Mouse (Mus musculus) heart, embryonic 16.5 days (tissue): Measurements from ENCODE around the gene Plpp3. TPM values are rescaled to one million over a fixed set of nuclear protein-coding genes. Genes with fewer than 3 reads are reported as not detected.

Source experiments
- ATAC-seq: fragments of 200-750 bp; cut with Nextera tagmentation; replicated peaks from 2 replicates; pipeline ENCODE4 v1.8.0; 2017; ENCODE audit warnings: moderate number of reproducible peaks; ENCODE audit not compliant: insufficient read depth, low FRiP score; ENCODE audit errors: extremely low read depth
- H3K27ac ChIP-seq: fragments of 300-500 bp; sonication (generic); 2 replicates; pipeline ENCODE4 v1.5.1; 2014; ENCODE audit warnings: mild to moderate bottlenecking, low read length, control low read depth, moderate library complexity
- H3K27me3 ChIP-seq: fragments of 300-500 bp; sonication (generic); 2 replicates; pipeline ENCODE4 v1.6.1; 2014; ENCODE audit warnings: low read length, mixed read lengths; ENCODE audit not compliant: control insufficient read depth, insufficient read depth
- H3K36me3 ChIP-seq: fragments of 300-500 bp; sonication (generic); 2 replicates; pipeline ENCODE4 v1.6.1; 2014; ENCODE audit not compliant: control insufficient read depth, insufficient read depth
- H3K4me1 ChIP-seq: fragments of 300-500 bp; sonication (generic); 2 replicates; pipeline ENCODE4 v1.6.1; 2014; ENCODE audit warnings: low read length, mixed read lengths; ENCODE audit not compliant: control insufficient read depth, insufficient read depth
- H3K4me2 ChIP-seq: fragments of 300-500 bp; sonication (generic); 2 replicates; pipeline ENCODE4 v1.6.1; 2014; ENCODE audit warnings: low read depth, mild to moderate bottlenecking, control low read depth, low read length
- H3K4me3 ChIP-seq: fragments of 300-500 bp; sonication (generic); 2 replicates; pipeline ENCODE4 v1.5.1; 2014; ENCODE audit warnings: mild to moderate bottlenecking, control low read depth, low read length
- H3K9ac ChIP-seq: fragments of 300-500 bp; sonication (generic); 2 replicates; pipeline ENCODE4 v1.6.1; 2014; ENCODE audit warnings: low read length, control low read depth
- H3K9me3 ChIP-seq: fragments of 300-500 bp; sonication (generic); replicated peaks from 2 replicates; pipeline ENCODE4 v1.6.1; 2016; ENCODE audit warnings: low read length; ENCODE audit not compliant: control insufficient read depth
- WGBS: fragments of 180-500 bp; shearing (Covaris S2); extraction: QIAGEN DNeasy Blood & Tissue Kit; methylation state at CpG from one replicate; pipeline ENCODE4 v1.1.7; 2014; 5-methylcytosine and 5-hydroxymethylcytosine counted together
- polyA plus RNA-seq: library from polyadenylated mRNA; unstranded; fragments of >200 nt; fragmentation: Nextera tagmentation; extraction: Ambion mirVana; gene quantifications from 2 replicates; pipeline ENCODE4 v1.2.1, GENCODE M21; 2015

The Plpp3 gene
- 37.0 and 40.8 TPM in 2 replicates for polyA plus RNA-seq

GRCm38 (mm10) chr4:105157276-105158168 is at the start of gene Plpp3:
Gene Plpp3, plus strand, starts transcription at chr4:105157347.
- H3K27me3 ChIP-seq = no peaks in the 10 kb centered on the region
- WGBS = under 1% methylated on average over 71 of the region's 77 CpGs
- H3K9ac ChIP-seq = peak within 1 kb of the TSS; percentile 89
- H3K4me2 ChIP-seq = peak within 1 kb of the TSS; percentile 83
- peak within 1 kb of the TSS; percentile 89 for H3K27ac ChIP-seq
- peak; percentile 87 for ATAC-seq
- peak within 1 kb of the TSS; percentile 81 for H3K4me3 ChIP-seq
- peaks cover 11% of the 10 kb centered on the region; the same call in 1 of the 2 replicates for H3K4me1 ChIP-seq
- H3K36me3 ChIP-seq = peaks cover 10% of the 10 kb centered on the region
- no peaks in the 10 kb centered on the region for H3K9me3 ChIP-seq

GRCm38 (mm10) chr4:105107943-105108640 is 49.1 kb upstream of the Plpp3 start:
- ATAC-seq = no peak
- 40% methylated on average over 12 of the region's 12 CpGs for WGBS
- Histone ChIP-seq H3K9ac (peak overlapping the region; percentile 97), H3K36me3 (no peaks in the 10 kb centered on the region), H3K4me2 (peak overlapping the region; percentile 94), H3K4me3 (peak overlapping the region; percentile 85), H3K27me3 (no peaks in the 10 kb centered on the region), H3K27ac (peak overlapping the region; percentile 98), H3K9me3 (no peaks in the 10 kb centered on the region), H3K4me1 (peaks cover 13% of the 10 kb centered on the region; the same call in 1 of the 2 replicates)

GRCm38 (mm10) chr4:105108641-105109198 is 48.4 kb upstream of the Plpp3 start:
- H3K9me3 ChIP-seq = no peaks in the 10 kb centered on the region
- H3K9ac ChIP-seq = peak overlapping the region; percentile 97
- ATAC-seq = peak; percentile 8; the same call in 1 of the 2 replicates
- H3K4me2 ChIP-seq = peak overlapping the region; percentile 94
- H3K27me3 ChIP-seq = no peaks in the 10 kb centered on the region
- no peaks in the 10 kb centered on the region for H3K36me3 ChIP-seq
- peak overlapping the region; percentile 85 for H3K4me3 ChIP-seq
- peaks cover 13% of the 10 kb centered on the region; the same call in 1 of the 2 replicates for H3K4me1 ChIP-seq
- H3K27ac ChIP-seq = peak overlapping the region; percentile 98
- WGBS = 18% methylated on average over 5 of the region's 5 CpGs

GRCm38 (mm10) chr4:105109199-105109989 is 47.8 kb upstream of the Plpp3 start, which contains the start of gene Prkaa2:
Gene Prkaa2, minus strand, starts transcription at chr4:105109890.
- H3K4me2 ChIP-seq = peak within 1 kb of the TSS; percentile 94
- peak within 1 kb of the TSS; percentile 85 for H3K4me3 ChIP-seq
- H3K27me3 ChIP-seq = no peaks in the 10 kb centered on the region
- ATAC-seq = peak; percentile 90
- no peaks in the 10 kb centered on the region for H3K36me3 ChIP-seq
- H3K9ac ChIP-seq = peak within 1 kb of the TSS; percentile 97
- peak within 1 kb of the TSS; percentile 98 for H3K27ac ChIP-seq
- under 1% methylated on average over 70 of the region's 80 CpGs for WGBS
- H3K4me1 ChIP-seq = peaks cover 13% of the 10 kb centered on the region; the same call in 1 of the 2 replicates
- no peaks in the 10 kb centered on the region for H3K9me3 ChIP-seq

GRCm38 (mm10) chr4:105109990-105110683 is 47.0 kb upstream of the Plpp3 start:
- peak overlapping the region; percentile 98 for H3K27ac ChIP-seq
- H3K9me3 ChIP-seq = no peaks in the 10 kb centered on the region
- no peaks in the 10 kb centered on the region for H3K36me3 ChIP-seq
- peak; percentile 42 for ATAC-seq
- peak overlapping the region; percentile 97 for H3K9ac ChIP-seq
- no peaks in the 10 kb centered on the region for H3K27me3 ChIP-seq
- 3% methylated on average over 24 of the region's 24 CpGs for WGBS
- peaks cover 11% of the 10 kb centered on the region; the same call in 1 of the 2 replicates for H3K4me1 ChIP-seq
- peak overlapping the region; percentile 94 for H3K4me2 ChIP-seq
- peak overlapping the region; percentile 85 for H3K4me3 ChIP-seq

DNA sequence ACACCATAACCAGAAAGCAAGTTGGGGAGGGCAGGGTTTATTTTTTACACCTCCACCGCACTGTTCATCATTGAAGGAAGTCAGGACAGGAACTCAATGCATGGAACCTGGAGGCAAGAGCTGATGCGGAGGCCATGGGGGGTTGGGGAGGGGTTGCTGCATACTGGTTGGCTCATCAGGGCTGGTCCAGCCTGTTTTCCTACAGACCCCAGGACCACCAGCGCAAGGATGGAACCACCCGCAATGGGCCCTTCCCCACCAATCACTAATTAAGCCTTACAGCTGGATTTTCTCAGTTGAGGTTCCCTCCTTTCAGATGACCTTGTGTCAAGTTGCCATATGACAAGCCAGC is 46.5 kb upstream of the Plpp3 start:
- no peaks in the 10 kb centered on the region for H3K27me3 ChIP-seq

GRCm38 (mm10) chr4:105111770-105112169 is 45.4 kb upstream of the Plpp3 start:
- Histone ChIP-seq H3K27me3 (no peaks in the 10 kb centered on the region), H3K36me3 (no peaks in the 10 kb centered on the region), H3K9me3 (no peaks in the 10 kb centered on the region), H3K4me3 (no peak overlapping the region), H3K27ac (no peak overlapping the region), H3K9ac (no peak overlapping the region), H3K4me2 (no peak overlapping the region), H3K4me1 (peaks cover 7% of the 10 kb centered on the region; the same call in 1 of the 2 replicates)
- ATAC-seq = no peak
- WGBS = 79% methylated on average over 11 of the region's 11 CpGs

More for the DNA sequence above, 46.5 kb upstream of the Plpp3 start:
- no peaks in the 10 kb centered on the region for H3K36me3 ChIP-seq
- no peaks in the 10 kb centered on the region for H3K9me3 ChIP-seq
- H3K27ac ChIP-seq = peak overlapping the region; percentile 98
- ATAC-seq = no peak
- 57% methylated on average over 4 of the region's 4 CpGs for WGBS
- H3K4me3 ChIP-seq = peak overlapping the region; percentile 85
- peak overlapping the region; percentile 97 for H3K9ac ChIP-seq
- H3K4me2 ChIP-seq = peak overlapping the region; percentile 94
- H3K4me1 ChIP-seq = peaks cover 7% of the 10 kb centered on the region; the same call in 1 of the 2 replicates

DNA sequence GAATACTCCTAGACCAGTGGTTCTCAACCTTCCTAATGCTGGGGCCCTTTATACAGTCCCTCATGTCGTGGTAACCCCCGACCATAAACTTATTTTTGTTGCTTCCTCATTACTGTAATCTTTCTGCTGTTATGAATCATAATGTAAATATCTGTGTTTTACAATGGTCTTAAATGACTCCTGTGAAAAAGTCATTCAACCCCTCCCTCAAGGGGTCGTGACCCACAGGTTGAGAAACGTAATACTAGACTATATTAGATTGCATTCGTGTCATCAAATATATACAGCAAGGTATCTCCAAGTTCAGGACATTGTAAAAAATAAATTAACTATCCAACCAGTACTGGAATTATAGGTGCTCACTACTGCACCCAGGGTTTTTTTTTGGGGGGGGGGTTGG is 44.1 kb upstream of the Plpp3 start:
- H3K27me3 ChIP-seq = no peaks in the 10 kb centered on the region
- WGBS = 86% methylated on average over 5 of the region's 5 CpGs
- no peak overlapping the region for H3K27ac ChIP-seq
- H3K9me3 ChIP-seq = no peaks in the 10 kb centered on the region
- no peak overlapping the region for H3K4me3 ChIP-seq
- peaks cover 10% of the 10 kb centered on the region for H3K4me1 ChIP-seq
- H3K4me2 ChIP-seq = no peak overlapping the region
- no peak overlapping the region for H3K9ac ChIP-seq
- no peaks in the 10 kb centered on the region for H3K36me3 ChIP-seq
- ATAC-seq = no peak
